Mouse (Mus musculus) MEL (cell line): ENCODE data around the gene Fchsd2. TPM values are rescaled to one million over a fixed set of nuclear protein-coding genes. Genes with fewer than 3 reads are reported as not detected.
A peak's percentile ranks its signal among the peaks of the same experiment; 100 is the strongest.

ENCODE experiments used
- DNase-seq: peaks from one replicate; pipeline ENCODE4 v3.0.0; 2011; ENCODE audit warnings: low read depth, low spot score
- H3K27ac ChIP-seq: 2 replicates; pipeline ENCODE4 v1.5.1; 2012; ENCODE audit warnings: low read depth, mild to moderate bottlenecking, control low read depth, low read length, moderate library complexity; ENCODE audit not compliant: control insufficient read depth
- H3K27me3 ChIP-seq, 2 experiments: fragments of 150-350 bp in 1 of 2; sonication (generic) in 1 of 2; 2 replicates each; pipeline ENCODE4 v1.6.1; 2012; ENCODE audit warnings: low read length in 2 of 2, mild to moderate bottlenecking in 2 of 2, improper control_type of control experiment in 1 of 2, moderate library complexity in 1 of 2; ENCODE audit not compliant: insufficient read depth in 2 of 2, control insufficient read depth in 1 of 2
- H3K36me3 ChIP-seq, 2 experiments: 2 replicates each; pipeline ENCODE4 v1.6.1; 2012 to 2014; ENCODE audit warnings: low read length in 2 of 2, improper control_type of control experiment in 1 of 2, inconsistent platforms in 1 of 2, mild to moderate bottlenecking in 1 of 2; ENCODE audit not compliant: insufficient read depth in 2 of 2, control insufficient read depth in 1 of 2
- H3K4me1 ChIP-seq, 2 experiments: fragments of 150-350 bp in 1 of 2; sonication (generic) in 1 of 2; 2 replicates each; pipeline ENCODE4 v1.6.1; 2012; ENCODE audit warnings: low read length in 2 of 2, improper control_type of control experiment in 1 of 2, mild to moderate bottlenecking in 1 of 2; ENCODE audit not compliant: insufficient read depth in 2 of 2, control insufficient read depth in 1 of 2
- H3K4me3 ChIP-seq, 2 experiments: fragments of 150-350 bp in 1 of 2; sonication (generic) in 1 of 2; 2 replicates each; pipeline ENCODE4 v1.5.1; 2012; ENCODE audit warnings: low read depth in 2 of 2, low read length in 2 of 2, mild to moderate bottlenecking in 2 of 2, moderate library complexity in 2 of 2, control low read depth in 1 of 2, improper control_type of control experiment in 1 of 2; ENCODE audit not compliant: control insufficient read depth in 1 of 2, insufficient read depth in 1 of 2
- H3K79me2 ChIP-seq: 2 replicates; pipeline ENCODE4 v1.6.1; 2012; ENCODE audit warnings: mild to moderate bottlenecking, low read length, moderate library complexity; ENCODE audit not compliant: control insufficient read depth, poor library complexity, insufficient read depth
- H3K9ac ChIP-seq: 2 replicates; pipeline ENCODE4 v1.6.1; 2012; ENCODE audit warnings: low read depth, mild to moderate bottlenecking, control low read depth, low read length, moderate library complexity; ENCODE audit not compliant: control insufficient read depth, poor library complexity, severe bottlenecking
- H3K9me3 ChIP-seq: fragments of 150-350 bp; sonication (generic); replicated peaks from 2 replicates; pipeline ENCODE4 v1.6.1; 2012; ENCODE audit warnings: mild to moderate bottlenecking, low read length, improper control_type of control experiment, moderate library complexity; ENCODE audit not compliant: insufficient read depth
- BHLHE40 ChIP-seq: IDR thresholded peaks from 2 replicates; pipeline ENCODE4 v1.6.1; 2012; ENCODE audit warnings: low read depth, mild to moderate bottlenecking, inconsistent platforms, low read length, improper control_type of control experiment, borderline replicate concordance
- CHD1 ChIP-seq: IDR thresholded peaks from 2 replicates; pipeline ENCODE4 v1.6.1; 2012; ENCODE audit warnings: low read depth, mild to moderate bottlenecking, inconsistent platforms, low read length, improper control_type of control experiment
- ELF1 ChIP-seq: IDR thresholded peaks from 2 replicates; pipeline ENCODE4 v1.6.1; 2014; ENCODE audit warnings: low read depth, mild to moderate bottlenecking, inconsistent platforms, low read length, improper control_type of control experiment, moderate library complexity
- EP300 ChIP-seq, 2 experiments: IDR thresholded peaks; 2 replicates each; pipeline ENCODE4 v1.6.1; 2011; ENCODE audit warnings: improper control_type of control experiment in 2 of 2, low read length in 2 of 2, low read depth in 1 of 2, mild to moderate bottlenecking in 1 of 2
- HCFC1 ChIP-seq: IDR thresholded peaks from 2 replicates; pipeline ENCODE4 v1.6.1; 2012; ENCODE audit warnings: low read depth, mild to moderate bottlenecking, inconsistent platforms, low read length, improper control_type of control experiment, moderate library complexity
- JUND ChIP-seq: IDR thresholded peaks from 2 replicates; pipeline ENCODE4 v1.6.1; 2011; ENCODE audit warnings: low read depth, mild to moderate bottlenecking, improper control_type of control experiment, low read length
- MAX ChIP-seq: IDR thresholded peaks from 2 replicates; pipeline ENCODE4 v1.6.1; 2011; ENCODE audit warnings: low read length, improper control_type of control experiment
- MXI1 ChIP-seq: IDR thresholded peaks from 2 replicates; pipeline ENCODE4 v1.6.1; 2011; ENCODE audit warnings: mild to moderate bottlenecking, low read depth, low read length, improper control_type of control experiment
- MYC ChIP-seq: IDR thresholded peaks from 2 replicates; pipeline ENCODE4 v1.6.1; 2011; ENCODE audit warnings: low read depth, mild to moderate bottlenecking, low read length, improper control_type of control experiment, moderate library complexity
- NELFE ChIP-seq: IDR thresholded peaks from 2 replicates; pipeline ENCODE4 v1.6.1; 2011; ENCODE audit warnings: low read depth, low read length, improper control_type of control experiment
- POLR2AphosphoS5 ChIP-seq: IDR thresholded peaks from 2 replicates; pipeline ENCODE4 v1.6.1; 2012; ENCODE audit warnings: low read depth, borderline replicate concordance, mild to moderate bottlenecking, inconsistent platforms, low read length, moderate library complexity, mixed read lengths
- RCOR1 ChIP-seq: IDR thresholded peaks from 2 replicates; pipeline ENCODE4 v1.6.1; 2012; ENCODE audit warnings: low read depth, mild to moderate bottlenecking, inconsistent platforms, low read length, improper control_type of control experiment
- SMC3 ChIP-seq: IDR thresholded peaks from 2 replicates; pipeline ENCODE4 v1.6.1; 2011; ENCODE audit warnings: low read depth, low read length, improper control_type of control experiment
- TAL1 ChIP-seq: IDR thresholded peaks from 2 replicates; pipeline ENCODE4 v1.6.1; 2012; ENCODE audit warnings: mild to moderate bottlenecking, inconsistent platforms, low read length, moderate library complexity, mixed read lengths
- TBP ChIP-seq: IDR thresholded peaks from 2 replicates; pipeline ENCODE4 v1.8.0; 2011; ENCODE audit warnings: low read depth, low read length, improper control_type of control experiment
- TCF12 ChIP-seq: IDR thresholded peaks from 2 replicates; pipeline ENCODE4 v1.6.1; 2014; ENCODE audit warnings: low read depth, mild to moderate bottlenecking, inconsistent platforms, low read length, improper control_type of control experiment, moderate library complexity
- ZC3H11A ChIP-seq: IDR thresholded peaks from 2 replicates; pipeline ENCODE4 v1.6.1; 2012; ENCODE audit warnings: low read depth, mild to moderate bottlenecking, inconsistent platforms, low read length, improper control_type of control experiment
- ZNF384 ChIP-seq: IDR thresholded peaks from 2 replicates; pipeline ENCODE4 v1.6.1; 2012; ENCODE audit warnings: low read depth, mild to moderate bottlenecking, inconsistent platforms, low read length, improper control_type of control experiment
- polyA plus RNA-seq, 2 experiments: library from polyadenylated mRNA; stranded (reverse) in 1 of 2; unstranded in 1 of 2; fragments of >175 nt in 1 of 2; fragments of >200 nt in 1 of 2; gene quantifications; 2 replicates each; pipeline versions ENCODE4 v1.2.1 to v1.2.4; 2012; ENCODE audit warnings: low replicate concordance in 2 of 2, low read depth in 1 of 2; ENCODE audit not compliant: insufficient read length in 2 of 2, insufficient read depth in 1 of 2, missing spikeins in 1 of 2
- total RNA-seq: library from RNA; depleted of rRNA; stranded (reverse); fragments of 300-350 nt; gene quantifications from 2 replicates; pipeline ENCODE4 v1.2.3, GENCODE M21; 2012

The Fchsd2 gene
- total and polyA plus RNA-seq, 3 experiments: 3.9 to 6.3 TPM; not detected in 1

DNA sequence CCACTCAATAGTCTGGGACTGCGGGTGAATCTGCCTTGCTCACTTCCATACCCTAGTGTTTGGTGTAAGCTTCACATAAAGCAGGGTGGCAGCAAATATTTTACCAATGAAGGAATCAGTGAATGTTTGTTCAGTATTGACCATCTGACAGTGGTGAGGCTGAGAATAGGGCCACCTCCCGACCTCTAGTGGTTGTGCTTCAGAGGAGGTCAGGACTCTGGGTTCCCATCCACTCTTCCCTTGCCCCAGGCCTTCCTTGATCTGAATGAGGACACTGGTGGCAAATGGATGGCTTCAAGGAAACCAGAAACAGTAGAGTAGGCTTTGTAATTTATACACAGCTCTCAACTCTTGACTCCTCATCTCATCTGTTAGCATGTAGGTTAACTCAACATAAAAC, 14.0 kb downstream of the Fchsd2 start:
- H3K36me3 ChIP-seq: peaks cover 0 to 10% of the 10 kb centered on the region in 2 experiments; a peak in 3 of 4 replicates
- no peak overlapping the region for H3K27ac ChIP-seq
- H3K4me1 ChIP-seq: peaks cover 0 to 15% of the 10 kb centered on the region in 2 experiments
- peaks cover 0 to 3% of the 10 kb centered on the region in 2 experiments; a peak in 3 of 4 replicates for H3K27me3 ChIP-seq
- no peak for DNase-seq
- no peak for TF ChIP-seq EP300 (IDR thresholded peaks at IDR 0.05; ENCODE audit: low read depth in 1 of 2, low read length in 2 of 2)
- TF ChIP-seq MXI1: no peak
- TF ChIP-seq HCFC1: no peak
- TF ChIP-seq MYC: no peak
- TF ChIP-seq SMC3: no peak
- no peak for TF ChIP-seq JUND
- no peak for TF ChIP-seq ELF1
- no peak for TF ChIP-seq POLR2AphosphoS5
- no peak for TF ChIP-seq NELFE
- TF ChIP-seq TAL1: no peak
- TF ChIP-seq RCOR1: no peak
- TF ChIP-seq TCF12: no peak
- TF ChIP-seq TBP: no peak
- TF ChIP-seq ZNF384: no peak
- no peak for TF ChIP-seq ZC3H11A
- H3K9me3 ChIP-seq: no peaks in the 10 kb centered on the region
- H3K9ac ChIP-seq: no peak overlapping the region
- H3K4me3 ChIP-seq: no peak overlapping the region
- H3K79me2 ChIP-seq: peaks cover 6% of the 10 kb centered on the region

- peak overlapping the region; percentile 36 to 63 for H3K4me3 ChIP-seq
- peaks cover 0 to 15% of the 10 kb centered on the region in 2 experiments for H3K4me1 ChIP-seq
- H3K79me2 ChIP-seq: peaks cover 6% of the 10 kb centered on the region
- H3K36me3 ChIP-seq: peaks cover 0 to 10% of the 10 kb centered on the region in 2 experiments; a peak in 3 of 4 replicates
- TF ChIP-seq TBP (no peak), BHLHE40 (no peak), CHD1 (no peak), EP300 (IDR thresholded peaks at IDR 0.05; ENCODE audit: low read depth in 1 of 2, low read length in 2 of 2) (0 out of 4 replicates have a peak, but pooled peaks of 1 of the 2 experiments have one; percentile 19), MAX (peak; percentile 5; the same call in 1 of the 2 replicates)
- peak; percentile 59 for DNase-seq
- peaks cover 0 to 3% of the 10 kb centered on the region in 2 experiments; a peak in 3 of 4 replicates for H3K27me3 ChIP-seq
- no peaks in the 10 kb centered on the region for H3K9me3 ChIP-seq
- no peak overlapping the region for H3K27ac ChIP-seq
- H3K9ac ChIP-seq: peak overlapping the region; percentile 80
Measured at GRCm38 (mm10) chr7:101107073-101107810, 14.6 kb downstream of the Fchsd2 start.
